Mouse (Mus musculus) embryo, embryonic 11 days (tissue): ENCODE measurements at regions not wholly inside any gene's neighbourhood (a gene's known extent, or its start where the extent isn't known, plus 50 kb on each side); places are given as distances from the start of the nearest gene placed in this dataset.

Experiments used
- DNase-seq: peaks from one replicate; pipeline ENCODE4 v3.0.0-alpha.2; 2015

DNA sequence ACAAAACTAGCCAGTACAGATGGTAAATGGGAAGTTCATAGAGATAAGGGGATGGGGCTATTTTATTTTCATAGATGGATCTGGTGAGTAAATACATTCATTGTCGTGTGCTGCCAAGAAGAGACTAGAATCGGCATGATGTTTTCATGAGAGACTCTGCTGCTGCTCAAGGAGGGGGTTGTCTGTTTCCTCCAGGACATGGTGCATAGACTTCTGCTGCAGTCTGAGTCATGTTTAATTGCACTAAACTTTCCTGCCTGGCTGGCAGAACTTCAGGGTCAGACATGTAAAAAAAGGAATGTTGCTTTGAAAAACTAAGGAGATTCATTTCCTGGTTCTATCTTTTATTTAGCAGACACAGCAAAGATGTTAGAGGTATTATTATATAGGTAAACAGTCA lies 100.9 kb upstream of the B430305J03Rik start:
- DNase-seq, result no peak

DNA sequence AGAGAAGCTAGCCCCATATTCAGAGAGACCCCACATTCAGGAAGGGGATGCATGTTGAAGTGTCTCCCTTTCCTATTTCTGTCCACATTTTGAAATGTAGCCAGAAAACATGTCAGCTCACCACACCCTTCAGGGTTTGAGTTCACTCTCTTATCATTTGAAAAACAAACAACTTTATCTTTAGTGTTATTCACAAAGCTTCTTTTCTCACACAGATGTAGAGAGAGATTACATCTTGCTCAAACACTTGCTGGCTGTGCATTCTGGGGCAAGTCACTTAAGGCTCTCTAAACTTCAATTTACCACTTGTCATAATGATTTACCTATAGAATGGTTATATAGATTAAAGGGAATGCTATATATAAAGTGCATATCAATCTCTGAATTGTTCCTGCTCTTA lies 94.3 kb upstream of the B430305J03Rik start:
- no peak for DNase-seq

GRCm38 (mm10) chr3:61456598-61456997 lies 90.8 kb upstream of the B430305J03Rik start:
- DNase-seq, result no peak

GRCm38 (mm10) chr3:61442000-61442739 lies 76.4 kb upstream of the B430305J03Rik start:
- no peak for DNase-seq

DNA sequence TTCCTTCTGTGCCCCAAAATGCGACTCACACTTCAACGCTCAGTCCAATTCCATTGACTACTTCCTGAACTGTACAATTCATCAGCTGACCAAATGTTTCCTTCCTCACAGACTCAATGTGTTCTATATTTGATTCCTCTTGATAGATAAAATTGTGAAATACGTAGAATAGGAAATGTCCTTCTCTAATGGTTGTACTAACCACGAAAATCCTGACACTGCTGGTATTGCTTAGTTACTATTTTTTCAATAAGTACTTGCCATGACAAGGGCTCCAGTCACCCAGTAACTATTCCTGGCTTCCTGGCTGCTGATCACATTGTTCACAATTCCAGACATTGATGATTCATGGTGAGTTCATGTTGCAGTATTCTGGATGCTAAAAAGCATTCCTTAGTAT lies 75.7 kb upstream of the B430305J03Rik start:
- DNase-seq, result no peak

DNA sequence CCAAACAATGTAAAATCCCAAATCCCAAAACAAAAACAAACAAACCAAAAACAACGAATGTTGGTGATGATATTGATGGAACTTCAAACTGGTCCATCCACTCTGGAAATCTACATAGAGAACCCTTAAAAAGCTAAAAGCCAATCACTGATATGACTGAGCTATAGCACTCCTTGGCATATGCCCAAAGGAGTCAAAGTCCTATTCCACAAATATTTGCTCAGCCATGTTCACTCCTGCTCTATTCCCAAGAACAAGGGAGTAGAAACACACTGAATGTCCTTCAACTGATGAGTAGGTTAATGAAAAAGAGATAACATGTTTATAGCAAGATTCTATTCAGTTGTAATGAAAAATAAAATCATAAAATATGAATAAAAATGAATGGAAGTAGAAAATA lies 63.0 kb upstream of the B430305J03Rik start:
- DNase-seq, result no peak

- DNase-seq, result no peak
These were observed 58.2 kb upstream of the B430305J03Rik start for GRCm38 (mm10) chr3:61423945-61424344.

- no peak for DNase-seq
These were observed 54.0 kb upstream of the B430305J03Rik start for GRCm38 (mm10) chr3:61419706-61420105.

- no peak for DNase-seq
These were observed 52.3 kb upstream of the B430305J03Rik start for GRCm38 (mm10) chr3:61418096-61418495.
